24 mouse cellular contexts compared by ENCODE assay signal in genomic region chr9:107384396-107384795, GRCm38 (mm10). TPM values are rescaled to one million over a fixed set of nuclear protein-coding genes. Genes with fewer than 3 reads are reported as not detected.
A peak's percentile ranks its signal among the peaks of the same experiment; 100 is the strongest.
DNase-seq lines count a peak whose midpoint lies in the region; ATAC-seq and TF ChIP-seq lines count a peak whose summit lies in the region.
"Had no signal": no experiment of that assay in that cellular context is flagged by ENCODE, and none has a peak within 500 bp of the region (broad histone marks: within the 10 kb centered on the region; RNA-seq: fewer than 3 reads in every experiment).

No protein-coding gene starts in this region.

- 19% methylated on average over 3 of the region's 3 CpGs for WGBS in forebrain, postnatal 0 days
- WGBS in forebrain, embryonic 12.5 days, result 24% methylated on average over 3 of the region's 3 CpGs
- 37% methylated on average over 3 of the region's 3 CpGs for WGBS in heart, embryonic 11.5 days (ENCODE audit: insufficient replicate concordance)

- no peaks in the 10 kb centered on the region for H3K9me3 ChIP-seq in forebrain, postnatal 0 days (ENCODE audit: low read length)
- H3K9me3 ChIP-seq in forebrain, embryonic 12.5 days, result no peaks in the 10 kb centered on the region
- H3K9me3 ChIP-seq in heart, embryonic 11.5 days (replicated peaks; ENCODE audit: control insufficient read depth, low read length), result no peaks in the 10 kb centered on the region
- H3K9me3 ChIP-seq: embryonic facial prominence, embryonic 15.5 days; forebrain, embryonic 10.5 days; heart, embryonic 15.5 days had no signal

- no peaks in the 10 kb centered on the region for H3K36me3 ChIP-seq in forebrain, postnatal 0 days (ENCODE audit: insufficient read depth)
- H3K36me3 ChIP-seq in forebrain, embryonic 12.5 days (replicated peaks), result no peaks in the 10 kb centered on the region
- no peaks in the 10 kb centered on the region for H3K36me3 ChIP-seq in heart, embryonic 11.5 days (ENCODE audit: control insufficient read depth, insufficient read depth, low read length)
- H3K36me3 ChIP-seq: embryonic facial prominence, embryonic 15.5 days; forebrain, embryonic 10.5 days; heart, embryonic 15.5 days had no signal

- no peak overlapping the region for H3K4me3 ChIP-seq in forebrain, postnatal 0 days (ENCODE audit: low read depth, low read length)
- H3K4me3 ChIP-seq in forebrain, embryonic 12.5 days (replicated peaks), result no peak overlapping the region
- no peak overlapping the region for H3K4me3 ChIP-seq in heart, embryonic 11.5 days (ENCODE audit: low read depth, low read length)
- H3K4me3 ChIP-seq: embryonic facial prominence, embryonic 15.5 days; forebrain, embryonic 10.5 days; heart, embryonic 15.5 days; megakaryocyte, embryonic 14.5 days had no signal

- DNase-seq in forebrain, postnatal 0 days, result no peak
- peak; percentile 30 to 50 for DNase-seq in kidney, postnatal 4 days
- DNase-seq in kidney, adult 18-20 months, result no peak
- DNase-seq in cerebellum, adult 18-20 months, result peak; percentile 57 to 67
- peak; percentile 53 to 56 for DNase-seq in cerebellum, postnatal 25 days
- DNase-seq: adrenal gland, postnatal 36 days; gastrocnemius, postnatal 14 days; heart, adult 18-20 months; heart, postnatal 4 days; kidney, adult 9 months; layer of hippocampus, adult 9-11 months; lung, adult 18-20 months; lung, postnatal 14 days; retina, postnatal 1 day; right cerebral cortex, postnatal 4 days had no signal

- no peaks in the 10 kb centered on the region for H3K4me1 ChIP-seq in forebrain, postnatal 0 days (ENCODE audit: insufficient read depth)
- H3K4me1 ChIP-seq in forebrain, embryonic 12.5 days, result peaks cover 8% of the 10 kb centered on the region
- H3K4me1 ChIP-seq in heart, embryonic 11.5 days (ENCODE audit: control insufficient read depth, insufficient read depth, low read length), result 0 out of 2 replicates have a peak, but pooled peaks cover 5% of the 10 kb centered on the region
- H3K4me1 ChIP-seq: embryonic facial prominence, embryonic 15.5 days; megakaryocyte, embryonic 14.5 days had no signal

- ATAC-seq in forebrain, postnatal 0 days, result peak; percentile 43
- no peak for ATAC-seq in forebrain, embryonic 12.5 days (ENCODE audit: low FRiP score)
- ATAC-seq in heart, embryonic 11.5 days (replicated peaks; ENCODE audit: insufficient number of reproducible peaks, low FRiP score, low TSS enrichment), result no peak

- TF ChIP-seq CTCF in forebrain, postnatal 0 days (IDR thresholded peaks at IDR 0.05; ENCODE audit: low read depth), result no peak

- H3K27me3 ChIP-seq in forebrain, postnatal 0 days (ENCODE audit: insufficient read depth, low read length), result peaks cover 36% of the 10 kb centered on the region
- peaks cover 68% of the 10 kb centered on the region for H3K27me3 ChIP-seq in forebrain, embryonic 12.5 days
- peaks cover 33% of the 10 kb centered on the region for H3K27me3 ChIP-seq in heart, embryonic 11.5 days (ENCODE audit: control insufficient read depth, insufficient read depth, low read length)

- H3K4me2 ChIP-seq in forebrain, postnatal 0 days (ENCODE audit: low read depth), result no peak overlapping the region
- H3K4me2 ChIP-seq in forebrain, embryonic 12.5 days, result no peak overlapping the region
- H3K4me2 ChIP-seq in heart, embryonic 11.5 days, result no peak overlapping the region
- H3K4me2 ChIP-seq: embryonic facial prominence, embryonic 15.5 days; heart, embryonic 15.5 days; liver, embryonic 11.5 days had no signal

- H3K27ac ChIP-seq in forebrain, postnatal 0 days (ENCODE audit: low read depth, low read length), result no peak overlapping the region
- H3K27ac ChIP-seq in forebrain, embryonic 12.5 days, result no peak overlapping the region
- no peak overlapping the region for H3K27ac ChIP-seq in heart, embryonic 11.5 days (ENCODE audit: low read depth, low read length)
- H3K27ac ChIP-seq: embryonic facial prominence, embryonic 15.5 days; forebrain, embryonic 10.5 days; heart, embryonic 15.5 days; stomach, postnatal 0 days had no signal

- H3K9ac ChIP-seq in forebrain, postnatal 0 days, result no peak overlapping the region
- no peak overlapping the region for H3K9ac ChIP-seq in forebrain, embryonic 12.5 days
- H3K9ac ChIP-seq in heart, embryonic 11.5 days (ENCODE audit: low read depth, low read length), result no peak overlapping the region
- H3K9ac ChIP-seq: embryonic facial prominence, embryonic 15.5 days; heart, embryonic 15.5 days had no signal

RNA-seq across cellular contexts. Expression of gene Cacna2d2, which starts 15.0 kb away (rescaled TPM):
- total RNA-seq in forebrain, postnatal 0 days (2014; rRNA removed), result 29.7 and 49.5 TPM in 2 replicates
- polyA plus RNA-seq in forebrain, postnatal 0 days (2015; fragmentation: Nextera tagmentation; extraction: Ambion mirVana), result 3.0 and 5.0 TPM in 2 replicates
- polyA plus RNA-seq in forebrain, embryonic 12.5 days (2016; fragmentation: Nextera tagmentation; extraction: Ambion mirVana), result 3.3 and 3.4 TPM in 2 replicates
- 5.9 and 7.1 TPM in 2 replicates for polyA plus RNA-seq in heart, embryonic 11.5 days (2014; fragmentation: Nextera tagmentation; extraction: Ambion mirVana)
- total RNA-seq: MEL had no signal

RNA-seq across cellular contexts. Expression of gene 6430571L13Rik, which starts 44.0 kb away (rescaled TPM):
- total RNA-seq in forebrain, postnatal 0 days (2014; rRNA removed), result 5.2 and 7.2 TPM in 2 replicates
- 3.7 and 6.0 TPM in 2 replicates for polyA plus RNA-seq in forebrain, postnatal 0 days (2015; fragmentation: Nextera tagmentation; extraction: Ambion mirVana)
- 2.2 and 2.9 TPM in 2 replicates for polyA plus RNA-seq in forebrain, embryonic 12.5 days (2016; fragmentation: Nextera tagmentation; extraction: Ambion mirVana)
- polyA plus RNA-seq in heart, embryonic 11.5 days (2014; fragmentation: Nextera tagmentation; extraction: Ambion mirVana), result 0.66 and 0.92 TPM in 2 replicates

RNA-seq across cellular contexts. Expression of gene Hemk1, which starts 46.2 kb away (rescaled TPM):
- 14.1 and 14.2 TPM in 2 replicates for total RNA-seq in forebrain, postnatal 0 days (2014; rRNA removed)
- polyA plus RNA-seq in forebrain, postnatal 0 days (2015; fragmentation: Nextera tagmentation; extraction: Ambion mirVana), result 12.9 and 13.4 TPM in 2 replicates
- 10.3 and 12.0 TPM in 2 replicates for polyA plus RNA-seq in forebrain, embryonic 12.5 days (2016; fragmentation: Nextera tagmentation; extraction: Ambion mirVana)
- 10.6 and 12.1 TPM in 2 replicates for polyA plus RNA-seq in heart, embryonic 11.5 days (2014; fragmentation: Nextera tagmentation; extraction: Ambion mirVana)

Comparison
In these comparisons a context has a peak if more than half of its experiments do, and no peak if none do; other contexts are left out.
1. DNase-seq: peak in kidney, postnatal 4 days (2 of 2), cerebellum, adult 18-20 months (2 of 2) and cerebellum, postnatal 25 days (2 of 2); none in forebrain, postnatal 0 days (single experiment) and kidney, adult 18-20 months (single experiment).